Mouse (Mus musculus): ENCODE measurements around the gene Atat1.

DNA sequence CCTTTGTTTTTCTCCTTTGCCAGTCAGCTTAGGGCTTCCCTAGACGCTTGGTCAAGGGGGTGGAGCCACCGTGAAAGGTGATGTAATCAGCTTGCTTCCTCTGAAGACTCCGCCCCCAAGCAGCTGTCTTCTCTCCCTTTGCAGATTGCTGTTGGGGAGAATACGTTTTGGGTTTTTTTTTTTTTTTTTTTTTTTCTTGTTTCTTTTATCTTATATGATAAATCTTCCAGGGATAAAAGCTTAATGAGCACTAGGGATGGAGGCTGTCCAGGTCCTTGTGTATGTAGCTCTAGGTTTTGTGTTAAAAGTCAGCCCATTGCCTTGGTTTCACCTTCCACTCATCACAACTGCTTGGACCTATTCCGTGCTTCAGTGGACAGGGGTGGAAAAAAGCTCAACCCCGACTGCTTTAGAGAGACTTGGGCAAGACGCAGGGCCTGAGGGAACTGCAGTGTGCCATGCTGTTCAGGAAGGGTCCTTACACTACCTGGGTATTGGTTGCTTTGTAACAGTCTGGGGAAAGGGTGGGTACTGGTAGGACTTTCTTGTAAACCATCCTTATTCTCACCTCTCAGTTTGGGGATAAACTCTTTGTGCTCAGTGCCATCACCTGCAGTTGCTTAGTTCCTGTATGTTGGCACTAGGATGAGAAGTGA is 9.3 kb upstream of the Atat1 start:
- TF ChIP-seq CTCF (IDR thresholded peaks at IDR 0.05; ENCODE audit: extremely low read depth, insufficient read depth, insufficient read length, insufficient replicate concordance) (no peak), POLR2A (IDR thresholded peaks at IDR 0.05; ENCODE audit: low read depth, low read length) (no peak; the same call in 1 of the 2 replicates)

All from spleen, adult 2 months (tissue).